Mouse (Mus musculus): Measurements from ENCODE around the gene 5730480H06Rik. TPM values are rescaled to one million over a fixed set of nuclear protein-coding genes. Genes with fewer than 3 reads are reported as not detected.

5730480H06Rik gene
- polyA plus RNA-seq, 2 experiments from 2014 or later: 6.9 to 7.8 TPM

GRCm38 (mm10) chr5:48421957-48422356 lies 94.2 kb downstream of the 5730480H06Rik start:
- no peak for ATAC-seq

GRCm38 (mm10) chr5:48430459-48430858 lies 102.7 kb downstream of the 5730480H06Rik start:
- no peak for ATAC-seq

- no peak for ATAC-seq
Measured at GRCm38 (mm10) chr5:48448888-48449287, 121.1 kb downstream of the 5730480H06Rik start.

- no peak for ATAC-seq
Measured at GRCm38 (mm10) chr5:48460221-48460620, 132.5 kb downstream of the 5730480H06Rik start.
